Mouse (Mus musculus): ENCODE results near the gene Birc5. TPM values are rescaled to one million over a fixed set of nuclear protein-coding genes. Genes with fewer than 3 reads are reported as not detected.
A peak's percentile ranks its signal among the peaks of the same experiment; 100 is the strongest.

Gene Birc5
- total RNA-seq, 2 experiments from 2014 or later = 17.4 to 18.4 TPM

DNA sequence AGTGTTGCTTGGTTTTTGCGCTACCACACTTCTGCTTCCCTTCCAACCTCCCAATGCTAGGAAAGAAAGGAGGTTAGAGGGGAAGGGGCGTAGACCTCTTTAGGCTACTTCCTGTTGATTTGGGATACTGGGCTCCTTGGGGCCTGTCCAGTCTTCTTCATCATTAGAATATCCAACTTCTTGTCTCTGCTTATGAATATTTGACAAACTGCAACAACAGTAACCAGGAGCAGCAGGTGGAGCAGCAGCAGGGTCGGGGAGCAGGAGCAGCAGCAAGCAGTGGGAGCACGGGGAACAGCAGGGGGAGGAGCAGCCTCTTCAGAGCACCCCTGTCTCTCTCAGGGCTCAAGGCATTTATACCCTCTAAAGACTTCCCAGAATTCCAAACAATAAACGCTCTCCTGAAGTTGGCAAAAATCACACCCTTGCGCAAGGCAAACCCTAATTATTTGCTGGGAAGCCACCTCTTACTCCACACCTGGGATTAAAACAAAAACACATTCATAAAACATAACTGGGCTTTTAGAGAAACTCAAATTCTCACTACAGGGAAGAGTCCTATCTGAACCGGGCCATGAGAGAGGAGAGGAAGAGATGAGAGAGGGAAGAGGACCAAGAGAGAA is 1.3 kb upstream of the Birc5 start:
- no peak for DNase-seq
- intact Hi-C loops (cut with DNase I) = loop anchor here (2.0 kb wide), 1 partner anchor 21 kb away; the partner anchor contains the start of gene Tk1

DNA sequence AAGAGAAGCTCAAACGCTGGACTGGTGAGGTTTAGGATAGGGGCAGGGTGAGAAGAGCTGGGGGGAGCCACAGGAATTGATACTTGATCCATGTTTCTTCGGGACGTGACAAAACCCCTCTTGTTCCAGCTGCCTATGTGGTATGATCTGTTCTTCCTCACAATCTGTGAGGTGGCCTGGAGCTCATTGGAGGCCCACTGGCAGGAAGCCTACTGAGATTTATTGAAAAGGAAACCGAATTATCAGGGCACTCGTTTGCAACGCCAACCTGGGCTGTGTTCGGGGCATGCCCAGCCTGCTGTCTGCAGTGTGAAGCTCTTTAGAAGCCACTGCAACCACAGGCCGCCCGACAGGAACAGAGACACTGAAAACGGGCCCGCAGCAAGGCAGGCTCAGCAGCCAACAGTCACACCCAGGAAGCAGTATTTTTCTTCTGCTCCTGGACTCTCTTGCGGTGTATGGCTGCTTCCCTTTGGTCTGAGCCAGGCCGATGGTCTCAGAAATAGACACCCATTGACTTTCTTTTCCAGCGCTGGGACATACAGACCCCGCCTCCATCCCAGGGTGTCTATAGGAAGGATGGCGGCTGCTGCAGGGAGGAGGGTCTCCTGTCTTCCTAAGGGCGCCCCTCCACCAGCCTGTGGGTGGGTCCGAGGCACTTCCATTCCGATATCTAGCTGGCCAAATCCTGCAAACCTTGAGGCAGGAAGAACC is 623 bp upstream of the Birc5 start:
- peak in 1 of 2 experiments; percentile 68 for DNase-seq

DNA sequence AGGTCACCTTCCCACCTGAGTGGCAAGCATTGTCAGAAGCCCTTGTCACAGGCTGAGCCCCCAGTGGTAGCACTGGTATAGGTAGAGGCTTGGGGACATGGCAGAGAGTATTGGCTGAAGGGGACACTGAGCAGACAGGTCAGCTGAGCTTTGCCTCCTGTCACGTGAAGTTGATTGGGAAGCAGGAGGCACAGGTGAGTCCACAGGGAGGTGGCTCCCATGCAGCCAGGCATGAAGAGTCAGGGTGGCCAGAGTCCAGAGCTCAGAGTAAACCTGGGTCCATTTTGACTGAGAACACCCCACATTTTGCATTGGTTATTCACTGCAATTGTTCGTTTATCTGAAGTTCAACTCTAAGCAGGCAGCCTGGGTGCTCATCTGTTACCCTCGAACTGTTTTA is 3.8 kb downstream of the Birc5 start:
- no peak for DNase-seq
- intact Hi-C loops (cut with DNase I) = no loop called here

More for the DNA sequence above, 623 bp upstream of the Birc5 start:
- intact Hi-C loops (cut with DNase I) = loop anchor here (2.0 kb wide), 1 partner anchor 22 kb away; the partner anchor contains the start of gene Tk1

DNA sequence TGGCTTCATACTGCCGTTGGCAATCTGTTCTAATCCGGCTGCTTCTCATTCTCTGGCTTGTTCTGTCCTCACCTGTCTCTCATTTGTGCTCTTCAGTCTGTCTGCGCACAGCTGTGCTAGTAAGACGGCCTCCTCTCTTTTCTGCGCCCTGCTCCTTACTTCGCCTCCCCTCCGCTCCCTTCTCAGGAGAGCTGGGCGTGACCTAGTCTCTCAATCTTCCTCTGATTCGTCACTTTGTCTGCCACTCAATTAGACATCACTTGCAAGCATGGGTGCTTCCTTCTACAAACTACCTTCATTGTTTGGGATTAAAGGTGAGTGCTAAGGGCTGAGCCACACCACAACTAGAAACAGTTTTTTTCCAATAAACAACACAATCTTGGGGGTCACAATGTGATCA is 5.2 kb downstream of the Birc5 start:
- no peak for DNase-seq
- intact Hi-C loops (cut with DNase I) = no loop called here

- DNase-seq = no peak
- intact Hi-C loops (cut with DNase I) = no loop called here
These were observed 6.3 kb downstream of the Birc5 start for GRCm38 (mm10) chr11:117855360-117855759.

DNA sequence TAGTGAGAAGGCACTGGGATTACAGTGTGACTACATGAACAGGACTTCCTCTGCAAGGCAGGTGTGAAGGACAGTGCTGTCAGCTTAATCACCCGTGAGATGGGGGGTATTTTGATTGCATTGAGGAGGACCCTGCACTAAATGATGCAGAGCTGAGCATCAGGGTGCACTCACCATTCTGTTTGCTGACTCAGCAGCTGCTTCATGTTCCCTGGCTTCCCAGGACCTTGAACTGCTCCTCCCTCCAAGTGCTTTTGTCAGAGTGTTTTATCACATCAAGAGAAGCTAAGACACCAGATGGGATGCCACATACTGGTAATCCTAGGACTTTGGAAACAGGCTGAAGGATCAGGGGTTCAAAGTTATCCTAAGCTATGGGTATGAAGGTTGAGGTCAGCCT is 6.9 kb downstream of the Birc5 start:
- intact Hi-C loops (cut with DNase I) = no loop called here
- DNase-seq = no peak

DNA sequence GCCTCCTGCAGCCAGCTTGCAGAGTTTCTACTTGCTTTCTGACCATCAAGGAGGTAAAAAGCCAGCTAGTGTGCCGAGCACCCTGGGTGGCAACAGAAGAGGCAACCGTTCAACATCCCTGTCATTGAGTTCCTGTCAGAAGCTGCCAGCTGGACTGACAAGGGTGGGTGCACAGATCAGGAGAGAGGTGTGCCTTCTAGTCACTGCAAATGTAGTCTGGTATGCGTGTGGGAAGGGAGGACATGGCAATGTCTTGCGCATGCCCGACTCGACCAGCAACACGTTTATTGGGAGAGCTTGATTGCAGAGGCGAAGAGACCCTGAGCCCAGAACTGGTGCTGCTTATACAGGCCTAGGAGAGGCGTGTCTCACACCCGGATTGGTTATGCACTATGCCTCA is 8.4 kb downstream of the Birc5 start:
- intact Hi-C loops (cut with DNase I) = no loop called here
- DNase-seq = no peak

DNA sequence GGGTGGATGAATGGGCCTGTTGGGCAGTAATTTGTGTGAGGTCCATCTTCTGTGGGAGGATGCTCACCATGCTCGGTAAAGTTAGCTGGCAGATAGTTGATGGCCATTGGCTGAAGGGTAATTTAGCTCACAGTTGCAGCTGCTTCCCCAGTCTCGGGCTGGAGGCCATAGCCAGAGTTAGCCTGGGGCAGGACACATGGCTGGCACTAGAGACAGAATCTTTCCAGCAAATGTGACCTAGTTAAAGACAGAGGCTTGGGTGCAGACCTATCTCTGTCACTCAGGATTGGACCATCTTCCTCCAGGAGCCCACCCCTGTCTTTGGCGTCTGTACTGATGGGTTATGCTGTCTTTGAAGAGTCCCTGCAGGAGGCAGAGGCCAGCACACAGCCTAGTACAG is 9.3 kb downstream of the Birc5 start:
- DNase-seq = no peak
- intact Hi-C loops (cut with DNase I) = no loop called here

DNA sequence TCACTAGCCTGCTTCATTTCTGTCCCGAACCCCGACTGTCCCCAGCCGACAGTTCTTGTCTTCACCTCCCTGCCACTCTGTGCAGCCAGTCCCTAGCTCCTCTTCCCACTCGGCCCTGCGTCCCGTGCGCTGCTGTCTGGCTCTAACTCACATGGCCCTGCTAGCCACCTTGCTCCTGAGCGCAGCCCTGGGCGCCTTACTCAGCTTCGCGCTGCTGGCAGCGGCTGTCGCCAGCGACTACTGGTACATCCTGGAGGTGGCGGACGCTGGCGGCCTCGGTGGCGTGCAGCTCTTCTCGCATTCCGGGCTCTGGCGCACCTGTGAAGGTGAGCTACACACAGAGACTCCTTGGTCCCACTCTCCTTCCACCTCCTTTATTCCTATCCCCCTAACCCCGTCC is 11.6 kb downstream of the Birc5 start, which contains the start of gene Tmem235:
Gene Tmem235 (plus strand): TSS at position 152 of the 400 bp plus-strand sequence.
- intact Hi-C loops (cut with DNase I) = no loop called here
- no peak for DNase-seq

DNA sequence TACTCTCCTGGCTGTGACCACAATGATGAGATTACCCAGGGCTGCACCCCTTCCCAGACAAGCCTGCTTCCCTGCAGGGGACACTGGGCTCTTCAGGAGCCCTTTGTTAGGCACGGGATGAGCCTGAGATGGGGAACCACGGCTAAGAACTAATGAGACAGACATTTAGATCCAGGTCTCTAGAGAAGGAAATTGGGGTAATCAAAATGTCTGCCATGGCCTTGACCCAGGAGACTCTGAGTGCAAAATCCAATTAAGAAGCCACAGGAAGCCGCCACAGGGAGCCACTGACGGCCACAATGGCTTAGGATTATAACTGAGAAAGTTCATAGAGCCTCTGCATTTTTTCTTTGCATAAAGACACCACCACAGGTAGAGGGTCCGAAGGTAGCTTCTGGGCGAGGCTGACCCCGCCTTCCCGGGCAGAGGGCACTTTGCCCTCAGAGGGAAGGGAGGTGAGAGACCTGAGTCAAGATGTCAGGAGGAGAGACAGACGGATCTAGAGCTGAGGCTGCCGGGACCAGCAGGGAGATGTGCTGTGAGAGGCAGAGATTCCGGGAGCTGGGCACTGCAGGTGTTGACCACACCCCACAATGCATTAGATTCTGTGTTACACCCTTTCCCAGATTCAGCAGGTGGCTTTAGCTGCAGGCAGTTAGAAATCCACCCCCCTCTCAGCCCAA is 14.3 kb downstream of the Birc5 start:
- intact Hi-C loops (cut with DNase I) = no loop called here
- DNase-seq = no peak

DNA sequence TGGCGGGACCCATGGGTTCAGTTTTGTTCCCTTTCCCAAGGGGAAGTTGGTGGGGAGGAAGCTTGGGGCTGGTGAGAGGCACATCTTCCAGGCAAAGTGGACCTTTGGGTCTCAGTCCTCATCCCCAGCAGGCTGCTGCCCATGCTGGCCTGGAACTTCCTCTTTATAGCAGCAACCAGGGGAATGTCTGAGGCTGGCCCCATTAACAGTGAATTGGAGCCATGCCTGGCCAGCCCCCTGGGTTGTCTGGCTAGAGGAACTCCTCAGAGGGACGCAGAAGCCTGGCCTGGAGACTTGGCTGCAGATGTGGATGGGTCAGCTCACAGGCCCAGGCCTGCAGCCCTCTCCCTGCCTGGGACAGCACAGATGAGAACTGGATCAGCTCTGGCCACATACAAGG is 15.8 kb downstream of the Birc5 start:
- peak in 1 of 2 experiments; percentile 27 for DNase-seq
- intact Hi-C loops (cut with DNase I) = no loop called here

DNA sequence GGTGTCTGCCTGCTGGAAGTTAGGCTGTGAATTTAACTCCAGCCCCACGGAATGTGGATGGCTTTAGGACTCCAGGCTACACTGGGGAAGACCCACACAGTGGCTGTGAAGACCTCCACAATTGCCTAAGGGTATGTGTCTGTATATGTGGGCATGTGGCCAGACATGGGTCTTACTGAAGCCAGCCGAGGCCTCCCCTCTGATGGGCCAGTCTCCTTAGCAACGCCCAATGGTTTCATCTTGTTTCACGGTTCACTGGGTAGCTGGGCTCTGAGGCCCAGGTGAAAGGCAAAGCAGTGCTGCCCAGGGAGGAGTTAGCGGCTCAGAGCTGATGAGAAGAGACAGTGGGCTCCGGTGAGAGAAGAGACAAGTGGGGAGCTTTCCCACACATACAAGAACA is 16.9 kb downstream of the Birc5 start:
- intact Hi-C loops (cut with DNase I) = no loop called here
- DNase-seq = no peak

DNA sequence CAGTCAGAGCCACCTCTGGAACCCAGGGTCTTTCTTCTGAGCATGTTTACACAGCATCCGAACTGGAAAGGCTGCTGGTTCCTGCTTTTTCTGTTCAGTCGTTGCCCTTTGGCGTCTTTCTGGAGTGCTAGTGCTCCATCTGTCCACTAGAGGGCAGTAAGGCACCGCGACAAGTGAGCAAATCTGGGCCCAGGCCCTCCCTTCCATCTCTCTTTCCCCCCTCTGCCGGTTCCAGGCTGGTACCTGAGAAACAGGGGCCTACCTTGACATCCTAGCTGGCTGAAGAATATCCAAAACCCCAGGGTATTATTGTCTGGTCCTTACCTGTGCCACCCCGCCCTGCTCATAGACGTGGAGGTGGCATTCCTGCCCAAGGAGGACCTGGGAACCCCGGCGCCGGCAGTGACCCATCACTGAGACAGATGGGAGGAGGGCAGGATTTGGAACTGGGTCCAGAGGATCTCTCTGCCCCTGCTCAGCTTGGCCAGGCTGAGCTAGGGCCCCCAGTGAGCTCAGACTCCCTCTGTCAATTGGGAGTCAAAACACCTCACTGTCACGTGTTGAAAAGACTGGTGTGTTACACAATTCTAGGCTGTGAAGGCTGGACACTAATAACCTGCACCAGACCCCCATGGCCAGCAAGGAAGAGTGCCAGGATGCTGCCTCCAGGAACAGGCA is 21.8 kb downstream of the Birc5 start:
- DNase-seq = peak; percentile 82 to 88
- intact Hi-C loops (cut with DNase I) = loop anchor here (1.0 to 5.0 kb wide), 6 partner anchors 42 to 352 kb away; partner anchors contain the start of gene Socs3

DNA sequence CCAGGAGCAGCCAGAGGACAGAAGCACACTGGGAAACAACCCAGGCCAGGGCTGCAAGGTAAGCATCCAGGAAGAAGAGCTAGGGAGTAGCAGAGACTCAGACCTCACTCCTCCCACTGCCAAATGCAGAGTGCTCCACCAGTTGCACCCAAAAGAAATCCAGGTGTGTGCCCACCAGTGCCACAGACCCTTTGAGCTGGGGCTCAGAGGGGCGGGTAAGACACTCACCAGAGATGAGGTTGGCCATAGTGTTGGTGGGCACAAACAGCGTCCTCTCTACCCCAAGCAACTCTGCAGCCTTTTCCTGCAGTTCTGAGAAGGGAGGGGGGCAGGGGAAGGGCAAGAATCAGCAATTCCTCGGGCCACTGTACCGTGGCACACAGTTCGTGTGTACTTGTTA is 22.3 kb downstream of the Birc5 start:
- intact Hi-C loops (cut with DNase I) = loop anchor here (1.0 to 5.0 kb wide), 6 partner anchors 41 to 351 kb away; partner anchors contain the start of gene Socs3
- DNase-seq = no peak

GRCm38 (mm10) chr11:117871911-117872584 is 23.0 kb downstream of the Birc5 start:
- DNase-seq = no peak
- intact Hi-C loops (cut with DNase I) = loop anchor here (1.0 to 5.0 kb wide), 6 partner anchors 41 to 351 kb away; partner anchors contain the start of gene Socs3

- intact Hi-C loops (cut with DNase I) = loop anchor here (5.0 kb wide), 1 partner anchor 214 kb away; no protein-coding TSS in a partner anchor
- peak; percentile 88 to 90 for DNase-seq
These were observed 24.0 kb downstream of the Birc5 start, which contains the start of gene Tha1 for GRCm38 (mm10) chr11:117872861-117873608. Gene Tha1, minus strand, starts transcription at chr11:117873481.

DNA sequence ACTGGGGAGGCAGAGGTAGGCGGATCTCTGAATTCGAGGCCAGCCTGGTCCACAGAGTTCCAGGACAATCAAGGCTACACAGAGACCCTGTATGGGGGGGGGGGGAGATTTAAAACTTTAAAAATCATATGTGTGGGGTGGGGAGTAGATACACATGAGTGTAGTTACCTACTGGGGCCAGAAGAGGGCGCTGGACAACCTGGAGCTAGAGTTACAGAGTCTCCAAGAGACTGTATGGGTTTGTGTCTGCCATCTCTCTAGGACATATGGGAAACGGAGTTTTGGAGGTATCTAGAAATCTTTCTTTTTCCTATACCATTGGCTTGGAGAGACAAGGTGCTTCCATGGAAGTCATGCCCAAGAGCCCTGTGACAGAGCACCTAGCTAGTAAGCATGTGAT is 25.4 kb downstream of the Birc5 start:
- DNase-seq = peak in 1 of 2 experiments; percentile 35
- intact Hi-C loops (cut with DNase I) = loop anchor here (5.0 kb wide), 1 partner anchor 213 kb away; no protein-coding TSS in a partner anchor

GRCm38 (mm10) chr11:117875681-117876080 is 26.6 kb downstream of the Birc5 start:
- peak in 1 of 2 experiments; percentile 40 for DNase-seq
- intact Hi-C loops (cut with DNase I) = no loop called here
